In the genomic region with DNA sequence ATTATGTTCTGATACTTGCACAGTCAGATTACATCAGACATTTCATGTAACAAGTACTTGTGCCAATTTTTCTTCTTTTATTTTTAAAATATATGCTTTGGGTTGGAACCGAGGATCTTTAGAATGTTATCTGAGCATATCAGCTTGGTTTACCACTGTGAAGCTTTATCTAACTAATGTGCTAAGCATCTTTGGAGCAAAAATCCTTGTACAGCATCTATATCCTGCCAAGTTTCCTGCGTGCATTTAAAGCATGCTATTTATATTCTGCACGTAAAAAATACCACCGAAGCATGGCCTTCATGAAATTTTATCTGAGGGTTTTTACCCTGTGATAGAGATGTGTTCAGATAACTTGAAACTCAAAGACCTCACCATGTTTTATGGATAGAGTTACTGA, we compare ENCODE assay signal across 26 mouse cellular contexts.
DNase-seq lines count a peak whose midpoint lies in the region; ATAC-seq and TF ChIP-seq lines count a peak whose summit lies in the region.
"Had no signal": no experiment of that assay in that cellular context is flagged by ENCODE, and none has a peak within 500 bp of the region (broad histone marks: within the 10 kb centered on the region; RNA-seq: fewer than 3 reads in every experiment).

No protein-coding gene starts in this region.

- H3K4me3 ChIP-seq in forebrain, embryonic 16.5 days (replicated peaks; ENCODE audit: low read length), result no peak overlapping the region
- no peak overlapping the region for H3K4me3 ChIP-seq in forebrain, embryonic 12.5 days (replicated peaks)
- H3K4me3 ChIP-seq: embryonic facial prominence, embryonic 13.5 days; embryonic facial prominence, embryonic 15.5 days; erythroblast, embryonic 14.5 days; forebrain, embryonic 10.5 days had no signal

- 71% methylated on average over 4 of the region's 4 CpGs for WGBS in forebrain, embryonic 16.5 days
- 89% methylated on average over 4 of the region's 4 CpGs for WGBS in forebrain, embryonic 12.5 days

- H3K9me3 ChIP-seq in forebrain, embryonic 16.5 days (ENCODE audit: control insufficient read depth, low read length), result no peaks in the 10 kb centered on the region
- H3K9me3 ChIP-seq in forebrain, embryonic 12.5 days, result no peaks in the 10 kb centered on the region
- H3K9me3 ChIP-seq: embryonic facial prominence, embryonic 13.5 days; embryonic facial prominence, embryonic 15.5 days; G1E had no signal

- H3K9ac ChIP-seq in forebrain, embryonic 16.5 days (replicated peaks; ENCODE audit: low read depth, low read length), result no peak overlapping the region
- H3K9ac ChIP-seq in forebrain, embryonic 12.5 days, result no peak overlapping the region
- H3K9ac ChIP-seq: embryonic facial prominence, embryonic 13.5 days; embryonic facial prominence, embryonic 15.5 days had no signal

- ATAC-seq in forebrain, embryonic 16.5 days, result 0 out of 2 replicates have a peak, but pooled peaks have one; percentile 20
- no peak for ATAC-seq in forebrain, embryonic 12.5 days (ENCODE audit: low FRiP score)
- ATAC-seq in frontal cortex, adult (ENCODE audit: low TSS enrichment), result peak; percentile 62; the same call in 1 of the 2 replicates
- ATAC-seq: activated CD4-positive, CD25-positive, alpha-beta regulatory T cell, adult 4 months; CD4-positive, CD25-positive, alpha-beta regulatory T cell, adult 4 months; Patski had no signal

- no peak overlapping the region for H3K4me2 ChIP-seq in forebrain, embryonic 16.5 days (ENCODE audit: low read length)
- no peak overlapping the region for H3K4me2 ChIP-seq in forebrain, embryonic 12.5 days
- H3K4me2 ChIP-seq: embryonic facial prominence, embryonic 13.5 days; embryonic facial prominence, embryonic 15.5 days had no signal

- TF ChIP-seq POLR2A in brain, embryonic 14.5 days (IDR thresholded peaks at IDR 0.05; ENCODE audit: borderline replicate concordance, extremely low read depth, insufficient read depth, insufficient read length, poor library complexity, severe bottlenecking), result no peak

- no peaks in the 10 kb centered on the region for H3K4me1 ChIP-seq in forebrain, embryonic 16.5 days (replicated peaks; ENCODE audit: control insufficient read depth, insufficient read depth, low read length)
- no peaks in the 10 kb centered on the region for H3K4me1 ChIP-seq in forebrain, embryonic 12.5 days
- H3K4me1 ChIP-seq: embryonic facial prominence, embryonic 13.5 days; embryonic facial prominence, embryonic 15.5 days; forebrain, embryonic 10.5 days had no signal

- H3K27me3 ChIP-seq in forebrain, embryonic 16.5 days (replicated peaks; ENCODE audit: control insufficient read depth, insufficient read depth, low read length), result no peaks in the 10 kb centered on the region
- H3K27me3 ChIP-seq in forebrain, embryonic 12.5 days, result no peaks in the 10 kb centered on the region
- H3K27me3 ChIP-seq: CH12.LX; embryonic facial prominence, embryonic 13.5 days; embryonic facial prominence, embryonic 15.5 days; Patski had no signal

- no peak for DNase-seq in frontal cortex, postnatal 36 days (ENCODE audit: low spot score in 2 of 2)
- peak; percentile 6 for DNase-seq in brain, embryonic 14.5 days (ENCODE audit: low read depth)
- no peak for DNase-seq in layer of hippocampus, postnatal 14 days (ENCODE audit: low spot score in 2 of 2)
- DNase-seq: adrenal gland, adult 8-10 months; adrenal gland, postnatal 14 days; adrenal gland, postnatal 36 days; B cell, adult 2 months; cerebellum, adult 11 months; cerebellum, adult 18-20 months; cerebellum, adult 8-10 months; cerebellum, adult 9-11 months; cerebellum, postnatal 14 days; cerebellum, postnatal 36 days; embryo, embryonic 11 days had no signal

- TF ChIP-seq CTCF in brain, embryonic 14.5 days (IDR thresholded peaks at IDR 0.05; ENCODE audit: borderline replicate concordance, extremely low read depth, insufficient read depth, insufficient read length), result no peak

- H3K27ac ChIP-seq in forebrain, embryonic 16.5 days (ENCODE audit: low read length), result no peak overlapping the region
- H3K27ac ChIP-seq in forebrain, embryonic 12.5 days, result no peak overlapping the region
- H3K27ac ChIP-seq: embryonic facial prominence, embryonic 13.5 days; embryonic facial prominence, embryonic 15.5 days; forebrain, embryonic 10.5 days had no signal

- H3K36me3 ChIP-seq in forebrain, embryonic 16.5 days (ENCODE audit: control insufficient read depth, insufficient read depth), result no peaks in the 10 kb centered on the region
- H3K36me3 ChIP-seq in forebrain, embryonic 12.5 days (replicated peaks), result no peaks in the 10 kb centered on the region
- H3K36me3 ChIP-seq: forebrain, embryonic 10.5 days had no signal
